Mouse (Mus musculus) megakaryocyte, embryonic 14.5 days (primary cell): ENCODE results near the gene Fbxw5.

ENCODE experiments used
- FLI1 ChIP-seq: IDR thresholded peaks from 2 replicates; pipeline ENCODE4 v1.6.1; 2012; ENCODE audit warnings: low read length, inconsistent platforms, mixed read lengths
- GATA1 ChIP-seq: IDR thresholded peaks from 3 replicates; pipeline ENCODE4 v1.6.1; 2012; ENCODE audit warnings: mixed read lengths, low read length, inconsistent platforms, borderline replicate concordance

GRCm38 (mm10) chr2:25467606-25468303, 32.8 kb upstream of the Fbxw5 start:
- TF ChIP-seq GATA1 (no peak), FLI1 (no peak)
